Mouse (Mus musculus) hindbrain, embryonic 11.5 days (tissue): Measurements from ENCODE around the gene Gm5773. TPM values are rescaled to one million over a fixed set of nuclear protein-coding genes. Genes with fewer than 3 reads are reported as not detected.
"Not testable (repeated sequence)": the region's sequence is repeated elsewhere in the genome, so short reads cannot be mapped to it uniquely, and the experiment has no call there.

Source experiments
- ATAC-seq: fragments of 200-750 bp; cut with Nextera tagmentation; 2 replicates; pipeline ENCODE4 v1.8.0; 2017; ENCODE audit warnings: mild to moderate bottlenecking, moderate TSS enrichment, moderate library complexity; ENCODE audit not compliant: low FRiP score
- DNase-seq: peaks from one replicate; pipeline ENCODE4 v3.0.0-alpha.2; 2015; ENCODE audit warnings: low spot score
- H3K27ac ChIP-seq: fragments of 300-500 bp; sonication (generic); 2 replicates; pipeline ENCODE4 v1.5.1; 2014; ENCODE audit warnings: mild to moderate bottlenecking, low read depth, low read length
- H3K27me3 ChIP-seq: fragments of 300-500 bp; sonication (generic); 2 replicates; pipeline ENCODE4 v1.6.1; 2014; ENCODE audit warnings: mild to moderate bottlenecking, low read length, moderate library complexity, mixed read lengths; ENCODE audit not compliant: control insufficient read depth, insufficient read depth
- H3K36me3 ChIP-seq: fragments of 300-500 bp; sonication (generic); 2 replicates; pipeline ENCODE4 v1.6.1; 2014; ENCODE audit warnings: mild to moderate bottlenecking, low read length, moderate library complexity, mixed read lengths; ENCODE audit not compliant: control insufficient read depth, insufficient read depth
- H3K4me1 ChIP-seq: fragments of 300-500 bp; sonication (generic); replicated peaks from 2 replicates; pipeline ENCODE4 v1.6.1; 2014; ENCODE audit warnings: low read length, mixed read lengths; ENCODE audit not compliant: control insufficient read depth, insufficient read depth
- H3K4me2 ChIP-seq: fragments of 300-500 bp; sonication (generic); replicated peaks from 2 replicates; pipeline ENCODE4 v1.6.1; 2014; ENCODE audit warnings: mild to moderate bottlenecking, low read depth, low read length
- H3K4me3 ChIP-seq: fragments of 300-500 bp; sonication (generic); 2 replicates; pipeline ENCODE4 v1.5.1; 2014; ENCODE audit warnings: low read depth, low read length
- H3K9ac ChIP-seq: fragments of 300-500 bp; sonication (generic); 2 replicates; pipeline ENCODE4 v1.6.1; 2014; ENCODE audit warnings: low read depth, low read length
- H3K9me3 ChIP-seq: fragments of 300-500 bp; sonication (generic); 2 replicates; pipeline ENCODE4 v1.6.1; 2016; ENCODE audit warnings: low read length; ENCODE audit not compliant: control insufficient read depth
- WGBS: fragments of 180-500 bp; shearing (Covaris S2); extraction: QIAGEN DNeasy Blood & Tissue Kit; methylation state at CpG from one replicate; pipeline ENCODE4 v1.1.7; 2014; 5-methylcytosine and 5-hydroxymethylcytosine counted together
- polyA plus RNA-seq: library from polyadenylated mRNA; unstranded; fragments of >200 nt; fragmentation: Nextera tagmentation; extraction: Ambion mirVana; gene quantifications from 2 replicates; pipeline ENCODE4 v1.2.1, GENCODE M21; 2014

The Gm5773 gene
- polyA plus RNA-seq: not detected in 2 replicates

- H3K27me3 ChIP-seq, H3K36me3 ChIP-seq, H3K9ac ChIP-seq, H3K4me1 ChIP-seq, H3K4me2 ChIP-seq, H3K27ac ChIP-seq, H3K9me3 ChIP-seq, DNase-seq, ATAC-seq, H3K4me3 ChIP-seq: not testable (repeated sequence)
- WGBS: 70% methylated on average over 1 of the region's 1 CpGs
These were observed at the start of gene Gm5773 for GRCm38 (mm10) chr3:93772700-93773099. TSS of gene Gm5773 (plus strand) at chr3:93773000.

GRCm38 (mm10) chr3:93745475-93745874, 27.3 kb upstream of the Gm5773 start:
- DNase-seq, H3K4me3 ChIP-seq, H3K36me3 ChIP-seq, H3K9me3 ChIP-seq, H3K4me1 ChIP-seq, H3K4me2 ChIP-seq, H3K9ac ChIP-seq, H3K27me3 ChIP-seq, ATAC-seq, H3K27ac ChIP-seq: not testable (repeated sequence)
- WGBS: 89% methylated on average over 1 of the region's 1 CpGs

DNA sequence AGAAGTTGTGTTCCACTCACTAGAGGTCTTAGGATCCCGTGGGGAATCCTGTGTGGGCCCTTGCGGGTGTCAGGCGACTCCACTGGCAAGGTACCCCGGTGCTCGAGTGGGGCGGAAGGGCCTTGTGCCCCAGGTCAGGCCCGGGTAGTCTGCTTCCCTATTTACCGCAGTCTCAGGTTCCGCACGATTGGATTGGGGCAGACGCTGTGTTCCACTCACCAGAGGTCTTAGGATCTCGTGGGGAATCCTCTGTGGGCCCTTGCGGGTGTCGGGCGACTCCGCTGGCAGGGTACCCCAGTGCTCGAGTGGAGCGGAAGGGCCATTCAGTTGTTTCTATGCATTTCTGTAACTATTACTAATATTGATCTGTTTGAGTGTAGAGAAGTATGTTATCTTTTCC, 18.8 kb upstream of the Gm5773 start:
- not testable (repeated sequence) for ATAC-seq, H3K27ac ChIP-seq, H3K4me1 ChIP-seq, H3K27me3 ChIP-seq, DNase-seq, H3K4me3 ChIP-seq, H3K36me3 ChIP-seq, H3K9me3 ChIP-seq, H3K9ac ChIP-seq, H3K4me2 ChIP-seq
- WGBS: 95% methylated on average over 18 of the region's 18 CpGs

GRCm38 (mm10) chr3:93796098-93796497, 23.3 kb downstream of the Gm5773 start, which contains the start of gene Tdpoz4:
TSS of gene Tdpoz4 (plus strand) at chr3:93796398.
- H3K4me3 ChIP-seq, H3K36me3 ChIP-seq, H3K9ac ChIP-seq, H3K27ac ChIP-seq, H3K4me2 ChIP-seq, H3K9me3 ChIP-seq, DNase-seq, H3K27me3 ChIP-seq, H3K4me1 ChIP-seq, ATAC-seq: not testable (repeated sequence)

DNA sequence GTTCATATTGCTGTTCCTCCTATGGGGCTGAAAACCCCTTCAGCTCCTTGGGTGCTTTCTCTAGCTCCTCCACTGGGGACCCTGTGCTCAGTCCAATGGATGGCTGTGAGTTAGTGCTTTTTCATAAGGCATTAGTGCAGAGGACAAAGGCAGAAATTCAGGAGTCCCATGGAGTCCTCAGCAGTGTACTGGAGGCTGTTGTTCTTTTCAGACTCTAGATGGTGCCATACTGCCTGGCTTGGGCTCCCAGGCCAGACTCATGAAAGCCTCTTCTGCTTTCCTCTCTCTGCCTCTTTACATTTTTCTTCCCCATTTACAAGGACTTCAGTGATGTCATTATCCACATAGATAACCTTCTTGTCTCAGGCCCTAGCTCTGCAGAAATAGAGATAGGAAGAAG, 40.5 kb downstream of the Gm5773 start:
- not testable (repeated sequence) for H3K27me3 ChIP-seq, H3K4me2 ChIP-seq, DNase-seq, H3K4me1 ChIP-seq, H3K9ac ChIP-seq, H3K27ac ChIP-seq, H3K9me3 ChIP-seq, H3K4me3 ChIP-seq, H3K36me3 ChIP-seq, ATAC-seq

Other genes with a start within 250 kb of the Gm5773 start
- 194 and 197 TPM in 2 replicates for gene S100a10, start 217.9 kb upstream of the Gm5773 start, polyA plus RNA-seq
- not detected in 2 replicates for gene Tdpoz2, start 120.3 kb upstream of the Gm5773 start, polyA plus RNA-seq
- gene Tdpoz1, start 96.7 kb upstream of the Gm5773 start, polyA plus RNA-seq: not detected in 2 replicates
- not detected in 2 replicates for gene Gm37596, start 79.9 kb upstream of the Gm5773 start, polyA plus RNA-seq
- gene Tdpoz4, start 23.4 kb downstream of the Gm5773 start, polyA plus RNA-seq: not detected in 2 replicates
- not detected in 2 replicates for gene Tdpoz3, start 53.0 kb downstream of the Gm5773 start, polyA plus RNA-seq
- not detected in 2 replicates for gene Gm9117, start 170.5 kb downstream of the Gm5773 start, polyA plus RNA-seq
- gene Tdpoz5, start 188.3 kb downstream of the Gm5773 start, polyA plus RNA-seq: not detected in 2 replicates